Mouse (Mus musculus) neutrophil, adult 5-6 weeks (primary cell): ENCODE results near the gene Ptcd2. TPM values are rescaled to one million over a fixed set of nuclear protein-coding genes. Genes with fewer than 3 reads are reported as not detected.
"Not testable (repeated sequence)": the region's sequence is repeated elsewhere in the genome, so short reads cannot be mapped to it uniquely, and the experiment has no call there.

Experiments used
- ATAC-seq: fragments of 151-379, 151-347 bp; 2 replicates; pipeline ENCODE4 v1.8.0; 2017; ENCODE audit warnings: mild to moderate bottlenecking, moderate TSS enrichment; ENCODE audit not compliant: insufficient number of reproducible peaks, poor library complexity, low FRiP score, severe bottlenecking; ENCODE audit errors: extremely low read depth
- total RNA-seq: library from RNA; stranded (forward); fragments of 200-1000 nt; gene quantifications from 2 replicates; pipeline ENCODE4 v1.2.3, GENCODE M21; 2017

Gene Ptcd2
- total RNA-seq, 1 experiment from 2014 or later, result 26.0 TPM

DNA sequence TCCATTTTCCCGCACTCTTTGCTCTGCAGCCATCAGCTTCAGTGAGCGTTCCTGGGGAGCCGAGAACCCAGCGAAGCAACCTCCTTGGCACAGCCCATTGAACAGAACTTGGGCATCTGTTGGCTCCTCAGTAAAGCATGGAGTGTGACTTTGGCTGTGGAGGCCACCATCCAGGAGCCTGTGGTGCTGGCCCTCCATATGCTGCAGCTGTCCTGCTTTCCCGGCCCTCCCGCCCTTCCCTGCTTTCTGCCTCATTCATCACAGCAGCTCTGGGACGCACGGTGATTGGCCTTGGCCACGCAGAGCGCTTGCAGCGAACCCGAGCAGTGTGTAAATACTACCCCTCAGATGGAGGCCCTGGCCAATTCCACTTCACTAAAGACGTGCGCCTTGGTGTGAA lies 14.4 kb upstream of the Ptcd2 start:
- no peak for ATAC-seq

DNA sequence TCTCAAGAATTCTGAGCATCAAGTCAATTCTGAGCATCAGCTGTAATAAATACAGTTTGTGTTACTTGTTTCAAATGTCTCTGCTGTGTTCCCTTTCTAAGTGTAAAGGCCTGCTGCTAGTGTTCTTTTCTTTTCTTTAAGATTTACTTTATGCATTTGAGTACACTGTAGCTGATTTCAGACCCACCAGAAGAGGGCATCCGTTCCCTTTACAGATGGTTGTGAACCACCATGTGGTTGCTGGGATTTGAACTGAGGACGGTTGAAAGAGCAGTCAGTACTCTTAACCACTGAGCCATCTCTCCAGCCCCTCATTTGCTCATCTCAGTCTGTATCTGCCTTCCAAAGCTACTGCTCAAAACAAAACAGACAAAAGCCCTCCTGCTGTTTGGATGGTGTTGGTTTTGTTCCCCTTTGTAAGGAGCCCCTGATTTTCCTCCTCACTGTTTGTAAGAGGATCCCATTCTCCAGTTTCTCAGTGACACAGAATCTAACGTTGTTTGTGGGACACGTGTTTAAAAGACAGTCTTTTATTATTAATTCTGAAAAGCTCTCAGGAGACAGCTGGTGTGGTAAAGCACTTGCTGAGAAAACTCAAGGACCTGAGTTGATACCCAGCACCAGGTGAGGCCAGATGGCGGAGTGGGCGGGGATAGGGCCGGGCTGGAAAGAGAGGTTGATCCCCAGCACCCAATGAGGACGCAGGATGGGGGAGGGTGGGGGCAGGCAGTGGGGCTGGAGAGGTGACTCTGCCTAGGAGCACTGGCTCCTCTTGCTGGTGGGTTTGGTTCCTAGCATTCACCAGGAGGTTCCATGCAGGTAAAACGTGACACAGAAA lies 12.1 kb upstream of the Ptcd2 start:
- no peak for ATAC-seq

DNA sequence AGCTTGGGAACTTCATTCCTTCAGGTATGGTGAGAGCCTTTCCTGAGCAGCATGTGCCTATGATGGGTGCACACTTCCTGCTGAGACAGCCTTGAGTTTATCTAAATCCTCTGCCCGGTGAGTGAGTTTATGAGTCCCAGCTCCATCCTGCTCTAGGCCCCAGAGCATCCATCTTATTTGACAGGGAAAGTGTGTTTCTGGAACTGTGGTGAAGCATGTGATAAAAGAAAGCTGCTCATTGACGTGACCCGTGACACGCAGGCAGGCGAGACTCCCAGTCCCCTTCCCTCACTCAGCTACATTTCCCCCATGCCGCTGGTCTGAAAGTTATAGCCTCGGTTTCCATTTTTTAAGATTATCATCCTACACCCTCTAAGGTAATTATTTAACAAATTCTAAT lies 11.4 kb upstream of the Ptcd2 start:
- no peak for ATAC-seq

DNA sequence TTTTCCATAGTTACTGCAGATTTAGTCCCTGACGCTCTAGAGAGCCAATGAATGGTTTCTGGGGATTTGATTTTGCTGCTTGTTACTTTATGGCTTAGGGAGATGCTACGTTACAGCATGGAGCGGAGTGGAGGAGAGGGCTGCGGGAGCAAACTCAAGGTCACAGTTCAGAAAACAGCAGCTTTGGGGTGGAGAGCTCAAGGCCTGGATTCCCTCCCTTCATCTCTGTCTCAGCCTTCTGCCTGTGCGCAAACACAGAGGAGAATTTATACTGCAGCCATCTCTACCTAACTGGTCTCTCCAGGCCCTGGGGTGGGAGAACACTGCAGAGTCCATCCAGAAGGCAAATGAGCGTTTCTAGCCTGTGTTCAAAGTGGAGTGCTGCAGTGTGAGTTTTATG lies 10.6 kb upstream of the Ptcd2 start:
- no peak for ATAC-seq

GRCm38 (mm10) chr13:99353490-99353851 lies 9.0 kb upstream of the Ptcd2 start:
- no peak for ATAC-seq

- peak; percentile 99 for ATAC-seq
Observed at GRCm38 (mm10) chr13:99352758-99353489, 8.4 kb upstream of the Ptcd2 start.

- no peak for ATAC-seq
Observed at GRCm38 (mm10) chr13:99351596-99351995, 7.1 kb upstream of the Ptcd2 start.

DNA sequence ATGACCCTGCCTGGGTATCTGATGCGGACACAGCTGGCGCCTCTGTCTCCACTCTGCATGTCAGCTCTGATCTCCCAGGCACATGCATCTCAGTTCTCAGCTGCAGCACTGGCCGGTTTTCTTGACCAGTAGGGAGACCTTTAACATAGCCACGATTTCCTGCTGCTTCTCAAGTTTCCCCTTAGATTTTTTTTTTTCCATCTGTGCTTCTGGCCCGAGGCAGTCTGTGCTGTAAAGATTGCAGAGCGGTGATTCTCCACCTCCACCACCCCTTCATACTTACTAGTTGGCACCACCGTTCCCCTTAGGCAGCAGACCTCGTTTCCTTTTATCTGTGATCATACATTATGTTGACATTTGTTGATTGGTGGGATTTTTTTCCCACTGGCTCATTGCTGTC lies 6.7 kb upstream of the Ptcd2 start:
- ATAC-seq, result no peak

DNA sequence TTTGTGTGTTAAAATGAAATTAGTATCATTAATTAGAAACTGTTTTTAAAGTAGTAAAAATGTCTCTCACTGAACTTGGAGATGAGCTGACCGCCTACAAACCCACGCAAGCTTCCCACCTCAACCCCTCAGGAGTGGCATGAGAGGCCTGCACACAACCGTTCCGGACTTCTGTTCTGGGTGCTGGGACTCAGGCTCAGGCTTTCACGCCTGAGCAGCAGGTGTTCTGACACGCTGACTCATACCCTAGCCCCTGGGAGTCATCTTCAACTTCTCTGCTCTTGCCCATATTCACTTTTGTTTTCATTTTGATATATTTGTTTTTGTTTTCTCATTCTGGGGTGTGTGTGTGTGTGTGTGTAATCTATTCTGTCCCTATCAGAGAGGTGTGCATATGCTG lies 5.5 kb upstream of the Ptcd2 start:
- ATAC-seq, result no peak

- no peak for ATAC-seq
Observed at GRCm38 (mm10) chr13:99343876-99344598, 468 bp downstream of the Ptcd2 start.

- ATAC-seq, result no peak
Observed at GRCm38 (mm10) chr13:99341504-99341903, 3.0 kb downstream of the Ptcd2 start.

DNA sequence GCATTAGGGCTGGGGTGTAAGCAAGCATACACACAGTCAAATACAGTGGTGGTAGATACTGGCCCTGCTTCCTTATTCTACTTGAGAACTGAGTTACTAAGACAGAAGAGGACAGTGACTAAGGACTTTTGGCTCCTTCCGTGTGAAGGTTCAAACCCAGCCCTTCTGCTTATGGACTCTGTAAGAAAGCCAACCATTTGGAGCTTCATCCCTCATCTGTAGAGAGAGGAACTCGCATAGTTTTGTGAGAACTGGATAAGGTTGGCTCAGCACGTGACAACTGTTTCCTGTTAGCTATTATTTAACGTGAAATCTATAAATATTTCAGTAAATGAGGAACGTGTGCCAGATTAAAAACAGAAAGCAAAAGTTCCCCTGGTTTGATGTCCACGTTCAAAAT lies 7.0 kb downstream of the Ptcd2 start:
- ATAC-seq, result peak; percentile 16; the same call in 1 of the 2 replicates

DNA sequence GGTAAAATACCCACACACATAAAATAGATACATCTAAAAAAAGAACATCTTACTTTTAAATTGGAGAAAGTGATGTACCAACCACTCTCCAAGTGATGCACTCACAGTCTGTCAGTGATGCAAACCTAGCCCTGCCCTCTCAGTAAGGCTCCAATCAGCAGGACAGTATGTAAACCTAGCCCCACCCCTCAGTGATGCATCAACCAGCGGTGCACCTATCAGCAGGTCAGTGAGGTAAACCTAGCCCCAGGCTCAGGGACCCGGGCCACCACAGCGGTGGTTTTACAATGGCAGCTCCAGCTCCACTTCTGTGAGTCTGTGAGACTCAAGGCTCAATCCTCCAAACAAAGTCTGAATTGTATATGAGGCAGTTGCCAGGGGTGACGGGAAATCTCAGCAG lies 13.2 kb downstream of the Ptcd2 start:
- ATAC-seq, result no peak

DNA sequence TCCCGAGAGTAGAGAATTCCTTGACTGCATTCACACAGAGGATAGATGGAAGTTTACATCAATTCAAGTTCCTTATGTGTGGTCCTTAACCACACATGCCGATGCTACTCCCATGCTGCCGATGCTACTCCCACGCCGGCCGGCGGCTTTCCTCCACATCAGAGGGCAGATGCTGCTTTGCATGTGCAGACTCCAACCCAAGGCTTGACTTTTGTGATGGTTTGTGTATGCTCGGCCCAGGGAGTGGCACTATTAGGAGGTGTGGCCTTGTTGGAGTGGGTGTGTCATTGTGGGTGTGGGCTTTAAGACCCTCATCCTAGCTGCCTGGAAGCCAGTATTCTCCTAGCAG lies 20.2 kb downstream of the Ptcd2 start:
- ATAC-seq, result not testable (repeated sequence)

DNA sequence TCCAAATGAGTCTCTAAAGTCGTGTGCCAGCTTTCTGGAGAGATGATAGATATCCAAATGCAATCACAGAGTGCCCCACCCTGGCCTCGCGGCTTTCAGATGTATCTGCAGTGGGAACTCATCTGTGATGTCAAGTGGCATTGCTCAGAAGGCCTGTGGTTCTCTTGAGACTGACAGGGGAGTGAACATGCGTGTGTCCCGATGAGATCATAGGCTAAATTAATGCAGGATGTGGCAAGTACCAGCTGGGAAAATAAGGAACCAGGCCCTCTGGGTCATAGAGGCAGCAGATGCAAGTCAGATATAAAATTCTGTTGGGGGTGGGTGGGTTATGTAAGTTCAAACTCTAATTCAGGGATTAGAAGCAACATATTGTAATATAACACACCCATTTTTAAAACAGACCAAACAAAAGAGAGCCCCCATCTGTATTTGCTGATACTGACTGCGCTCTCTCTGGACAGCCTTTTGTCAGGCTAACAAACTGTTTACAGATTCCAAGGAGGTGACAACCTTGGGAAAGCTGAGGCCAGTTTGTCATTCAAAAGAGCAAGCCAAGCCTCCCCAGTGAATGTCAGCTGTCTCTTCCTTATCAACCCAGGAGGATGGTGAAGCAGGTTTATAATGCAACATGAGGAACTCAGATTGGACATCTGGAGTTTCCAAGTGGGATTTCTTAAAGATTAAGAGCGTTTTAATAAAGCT lies 20.7 kb downstream of the Ptcd2 start:
- no peak for ATAC-seq

GRCm38 (mm10) chr13:99322915-99323314 lies 21.6 kb downstream of the Ptcd2 start:
- not testable (repeated sequence) for ATAC-seq

DNA sequence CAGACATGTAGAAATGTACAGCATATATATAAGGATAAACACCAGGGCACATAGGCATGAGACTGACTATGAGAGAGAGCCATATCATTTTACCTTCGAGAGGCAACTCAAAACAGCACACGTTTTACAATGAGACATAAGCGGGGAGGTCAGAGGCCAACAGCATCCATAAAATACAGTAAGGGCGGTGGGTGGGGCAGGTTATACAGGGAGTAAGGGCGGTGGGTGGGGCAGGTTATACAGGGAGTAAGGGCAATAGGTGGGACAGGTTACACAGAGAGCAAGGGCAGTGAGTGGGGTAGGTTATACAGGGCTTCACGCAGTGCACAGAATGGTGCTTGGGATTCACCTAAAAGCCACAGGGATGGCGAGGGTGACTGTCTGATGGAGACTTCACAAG lies 24.1 kb downstream of the Ptcd2 start:
- no peak for ATAC-seq

DNA sequence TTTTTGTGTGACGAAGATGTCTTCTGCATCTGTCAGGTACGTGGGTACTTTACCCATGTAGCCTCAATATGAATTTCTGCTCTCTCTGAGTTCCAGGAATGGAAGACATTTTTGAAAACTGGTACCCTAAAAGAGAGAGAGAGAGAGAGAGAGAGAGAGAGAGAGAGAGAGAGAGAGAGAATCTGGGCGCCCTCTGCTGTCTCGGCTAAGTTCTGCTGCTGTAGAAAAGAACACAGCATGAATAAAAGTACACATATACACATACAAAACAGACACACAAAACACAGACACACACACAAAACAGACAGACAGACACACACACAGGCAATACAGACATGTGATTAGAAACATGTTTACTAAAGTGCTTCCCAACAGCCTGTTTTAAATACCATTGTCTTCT lies 27.4 kb downstream of the Ptcd2 start:
- no peak for ATAC-seq

GRCm38 (mm10) chr13:99316366-99316765 lies 28.1 kb downstream of the Ptcd2 start:
- ATAC-seq, result no peak
